Mouse (Mus musculus) lung, embryonic 15.5 days (tissue): Measurements from ENCODE around the gene Il1r1. TPM values are rescaled to one million over a fixed set of nuclear protein-coding genes. Genes with fewer than 3 reads are reported as not detected.

ENCODE experiments used
- ATAC-seq: fragments of 200-750 bp; cut with Nextera tagmentation; 2 replicates; pipeline ENCODE4 v1.8.0; 2017; ENCODE audit warnings: moderate number of reproducible peaks, borderline replicate concordance; ENCODE audit not compliant: low FRiP score, low TSS enrichment; ENCODE audit errors: extremely low read depth
- H3K27ac ChIP-seq: fragments of 300-500 bp; sonication (generic); 2 replicates; pipeline ENCODE4 v1.5.1; 2015; ENCODE audit warnings: moderate library complexity, mild to moderate bottlenecking, inconsistent platforms
- H3K27me3 ChIP-seq: fragments of 300-500 bp; sonication (generic); 2 replicates; pipeline ENCODE4 v1.6.1; 2015; ENCODE audit warnings: inconsistent platforms
- H3K36me3 ChIP-seq: fragments of 300-500 bp; sonication (generic); 2 replicates; pipeline ENCODE4 v1.6.1; 2015; ENCODE audit warnings: inconsistent platforms
- H3K4me1 ChIP-seq: fragments of 300-500 bp; sonication (generic); 2 replicates; pipeline ENCODE4 v1.6.1; 2015; ENCODE audit warnings: inconsistent platforms
- H3K4me2 ChIP-seq: fragments of 300-500 bp; sonication (generic); 2 replicates; pipeline ENCODE4 v1.6.1; 2015; ENCODE audit warnings: inconsistent platforms, mild to moderate bottlenecking, moderate library complexity
- H3K4me3 ChIP-seq: fragments of 300-500 bp; sonication (generic); 2 replicates; pipeline ENCODE4 v1.5.1; 2015; ENCODE audit warnings: mild to moderate bottlenecking, inconsistent platforms
- H3K9ac ChIP-seq: fragments of 300-500 bp; sonication (generic); 2 replicates; pipeline ENCODE4 v1.6.1; 2015; ENCODE audit warnings: inconsistent platforms
- H3K9me3 ChIP-seq: fragments of 300-500 bp; sonication (generic); 2 replicates; pipeline ENCODE4 v1.6.1; 2016; ENCODE audit warnings: inconsistent platforms
- WGBS: fragments of 180-500 bp; shearing (Covaris S2); methylation state at CpG from one replicate; pipeline ENCODE4 v1.1.7; 2015; 5-methylcytosine and 5-hydroxymethylcytosine counted together
- polyA plus RNA-seq: library from polyadenylated mRNA; unstranded; fragments of >200 nt; fragmentation: Nextera tagmentation; extraction: Ambion mirVana; gene quantifications from 2 replicates; pipeline ENCODE4 v1.2.1, GENCODE M21; 2015

Il1r1 gene
- 9.7 and 10.9 TPM in 2 replicates for polyA plus RNA-seq

DNA sequence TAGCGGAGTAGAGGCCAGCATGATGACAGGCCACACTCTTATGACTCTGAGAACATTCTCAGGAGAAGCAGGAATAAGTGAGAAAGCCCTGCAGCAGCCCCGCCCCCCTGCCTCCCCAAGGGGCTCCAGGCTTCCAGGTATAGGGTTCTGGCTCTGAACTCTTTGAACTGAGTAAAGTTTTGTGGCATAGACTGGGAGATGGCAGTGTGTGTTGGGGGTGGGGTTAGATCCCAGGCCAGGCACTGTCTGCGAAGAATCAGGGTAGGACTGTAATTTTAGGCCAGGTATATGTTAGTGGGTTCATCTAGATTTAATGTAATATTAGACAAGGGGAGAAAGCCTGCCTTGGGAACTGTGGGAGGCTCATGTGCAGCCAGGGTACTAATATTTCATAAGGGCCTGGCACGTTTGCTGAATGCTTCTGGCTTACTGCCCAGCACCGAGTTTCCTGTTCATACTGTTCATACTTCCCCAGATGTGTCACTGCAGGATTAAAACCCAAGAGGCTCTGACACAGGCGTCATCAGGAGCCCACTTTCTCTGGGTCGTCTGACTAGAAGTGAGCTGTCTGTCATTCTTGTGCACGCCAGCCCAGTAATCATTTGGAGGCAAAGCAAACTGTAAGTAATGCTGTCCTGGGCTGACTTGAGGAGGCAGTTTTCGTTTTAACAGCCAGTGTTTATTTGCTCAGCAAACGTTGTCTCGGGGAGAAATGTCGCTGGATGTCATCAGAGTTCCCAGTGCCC lies at the start of gene Il1r1:
TSS of gene Il1r1 (plus strand) at position 542 of the 746 bp plus-strand sequence.
- WGBS = 16% methylated on average over 12 of the region's 12 CpGs

GRCm38 (mm10) chr1:40175123-40175522 lies 49.8 kb upstream of the Il1r1 start:
- H3K27me3 ChIP-seq = no peaks in the 10 kb centered on the region
- H3K4me2 ChIP-seq = no peak overlapping the region
- no peak overlapping the region for H3K9ac ChIP-seq
- H3K27ac ChIP-seq = no peak overlapping the region
- H3K4me3 ChIP-seq = no peak overlapping the region
- H3K36me3 ChIP-seq = no peaks in the 10 kb centered on the region
- ATAC-seq = no peak
- H3K9me3 ChIP-seq = no peaks in the 10 kb centered on the region
- WGBS = 72% methylated on average over 5 of the region's 5 CpGs
- H3K4me1 ChIP-seq = peaks cover 11% of the 10 kb centered on the region; the same call in 1 of the 2 replicates

More for the DNA sequence above, at the start of gene Il1r1:
- peak within 1 kb of the TSS; percentile 52 for H3K4me2 ChIP-seq
- peak within 1 kb of the TSS; percentile 29 for H3K4me3 ChIP-seq
- H3K27ac ChIP-seq = peak within 1 kb of the TSS; percentile 71
- H3K9ac ChIP-seq = peak within 1 kb of the TSS; percentile 25; the same call in 1 of the 2 replicates
- H3K4me1 ChIP-seq = peaks cover 36% of the 10 kb centered on the region
- no peaks in the 10 kb centered on the region for H3K36me3 ChIP-seq
- no peaks in the 10 kb centered on the region for H3K27me3 ChIP-seq
- H3K9me3 ChIP-seq = no peaks in the 10 kb centered on the region
- ATAC-seq = peak; percentile 90

GRCm38 (mm10) chr1:40175797-40176196 lies 49.1 kb upstream of the Il1r1 start:
- no peaks in the 10 kb centered on the region for H3K27me3 ChIP-seq
- H3K36me3 ChIP-seq = no peaks in the 10 kb centered on the region
- H3K9me3 ChIP-seq = no peaks in the 10 kb centered on the region
- H3K4me1 ChIP-seq = peaks cover 13% of the 10 kb centered on the region
- WGBS = 77% methylated on average over 1 of the region's 1 CpGs
- no peak for ATAC-seq
- no peak overlapping the region for H3K4me3 ChIP-seq
- no peak overlapping the region for H3K27ac ChIP-seq
- H3K9ac ChIP-seq = no peak overlapping the region
- H3K4me2 ChIP-seq = no peak overlapping the region

DNA sequence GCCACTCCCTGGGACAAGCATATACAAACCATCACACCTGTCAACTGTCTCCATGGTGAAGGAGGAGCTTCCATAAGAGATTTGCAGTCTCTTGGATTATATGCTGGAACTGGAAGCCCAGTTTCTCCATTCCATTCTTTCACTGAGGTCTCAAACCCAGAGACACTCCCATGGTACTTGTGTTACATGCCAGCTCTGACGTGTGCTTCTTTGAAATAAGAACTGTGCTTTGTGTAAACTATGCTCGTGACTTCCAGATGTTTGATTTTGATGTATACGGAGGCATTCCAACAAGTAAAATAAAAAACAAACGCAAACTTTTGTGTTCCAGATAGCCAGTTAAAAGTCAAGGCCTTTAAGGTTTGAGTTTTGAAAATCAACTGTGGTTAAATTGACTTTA lies 45.8 kb upstream of the Il1r1 start:
- 21% methylated on average over 4 of the region's 4 CpGs for WGBS
- no peak for ATAC-seq
- Histone ChIP-seq H3K27me3 (no peaks in the 10 kb centered on the region), H3K9me3 (no peaks in the 10 kb centered on the region), H3K9ac (no peak overlapping the region), H3K27ac (no peak overlapping the region), H3K36me3 (no peaks in the 10 kb centered on the region), H3K4me2 (no peak overlapping the region), H3K4me1 (peaks cover 11% of the 10 kb centered on the region), H3K4me3 (no peak overlapping the region)

GRCm38 (mm10) chr1:40179493-40179892 lies 45.4 kb upstream of the Il1r1 start:
- no peak for ATAC-seq
- H3K27ac ChIP-seq = no peak overlapping the region
- H3K27me3 ChIP-seq = no peaks in the 10 kb centered on the region
- no peaks in the 10 kb centered on the region for H3K9me3 ChIP-seq
- H3K4me3 ChIP-seq = no peak overlapping the region
- peaks cover 11% of the 10 kb centered on the region for H3K4me1 ChIP-seq
- H3K9ac ChIP-seq = no peak overlapping the region
- no peak overlapping the region for H3K4me2 ChIP-seq
- WGBS = 52% methylated on average over 1 of the region's 1 CpGs
- H3K36me3 ChIP-seq = no peaks in the 10 kb centered on the region

- H3K9me3 ChIP-seq = no peaks in the 10 kb centered on the region
- peaks cover 11% of the 10 kb centered on the region for H3K4me1 ChIP-seq
- H3K9ac ChIP-seq = no peak overlapping the region
- WGBS = 63% methylated on average over 2 of the region's 2 CpGs
- no peak overlapping the region for H3K27ac ChIP-seq
- no peak overlapping the region for H3K4me3 ChIP-seq
- ATAC-seq = peak; percentile 55; the same call in 1 of the 2 replicates
- no peaks in the 10 kb centered on the region for H3K27me3 ChIP-seq
- H3K4me2 ChIP-seq = no peak overlapping the region
- no peaks in the 10 kb centered on the region for H3K36me3 ChIP-seq
These were observed 44.0 kb upstream of the Il1r1 start for GRCm38 (mm10) chr1:40180861-40181260.

DNA sequence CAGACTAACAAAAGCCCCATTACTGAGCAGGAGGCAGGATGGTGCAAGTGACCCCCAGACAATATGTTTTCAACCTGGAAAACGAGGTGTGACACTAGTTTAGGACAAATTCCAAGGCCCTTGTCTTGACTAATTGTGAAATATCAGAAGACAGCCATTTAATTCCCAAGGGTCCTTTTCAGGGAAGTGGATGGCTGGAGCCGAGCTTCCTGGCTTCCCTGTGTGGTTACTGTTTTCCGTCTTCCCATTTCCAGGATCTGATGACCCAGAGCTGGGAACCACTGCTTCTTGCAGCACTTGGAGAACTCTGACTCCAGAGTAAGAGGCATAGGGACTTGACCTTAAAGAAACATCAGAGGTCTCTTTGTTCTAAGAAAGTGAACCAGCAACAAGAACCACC lies 43.2 kb upstream of the Il1r1 start:
- H3K27ac ChIP-seq = no peak overlapping the region
- 49% methylated on average over 3 of the region's 3 CpGs for WGBS
- no peak for ATAC-seq

GRCm38 (mm10) chr1:40183410-40183809 lies 41.5 kb upstream of the Il1r1 start:
- no peak for ATAC-seq
- no peaks in the 10 kb centered on the region for H3K9me3 ChIP-seq
- peaks cover 21% of the 10 kb centered on the region for H3K4me1 ChIP-seq
- H3K36me3 ChIP-seq = no peaks in the 10 kb centered on the region
- H3K27ac ChIP-seq = no peak overlapping the region
- no peak overlapping the region for H3K4me2 ChIP-seq
- no peak overlapping the region for H3K4me3 ChIP-seq
- H3K9ac ChIP-seq = no peak overlapping the region
- H3K27me3 ChIP-seq = no peaks in the 10 kb centered on the region

More for the DNA sequence above, 43.2 kb upstream of the Il1r1 start:
- Histone ChIP-seq H3K9ac (no peak overlapping the region), H3K9me3 (no peaks in the 10 kb centered on the region), H3K27me3 (no peaks in the 10 kb centered on the region), H3K36me3 (no peaks in the 10 kb centered on the region), H3K4me2 (no peak overlapping the region), H3K4me1 (peaks cover 11% of the 10 kb centered on the region), H3K4me3 (no peak overlapping the region)

DNA sequence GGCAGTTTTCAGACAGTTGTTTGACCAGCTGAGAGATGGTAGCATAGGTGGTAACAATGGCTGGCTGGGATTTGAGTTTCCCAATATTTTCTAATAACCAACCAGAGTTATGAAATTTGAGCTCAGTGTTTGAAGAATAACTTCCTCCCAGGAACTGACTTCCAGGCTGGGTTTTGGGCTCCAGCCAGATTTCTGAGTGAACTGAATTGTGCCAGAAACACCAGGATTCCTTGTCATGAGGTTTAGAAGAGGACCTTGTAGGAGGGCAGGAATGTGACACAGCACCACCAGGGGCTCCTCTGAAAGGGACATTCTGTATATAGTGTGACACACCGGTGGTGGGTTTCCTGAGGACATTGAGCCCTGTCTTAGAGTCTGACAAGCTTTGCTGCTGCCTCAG lies 36.9 kb upstream of the Il1r1 start:
- Histone ChIP-seq H3K4me2 (no peak overlapping the region), H3K36me3 (no peaks in the 10 kb centered on the region), H3K27me3 (no peaks in the 10 kb centered on the region), H3K4me3 (no peak overlapping the region), H3K27ac (peak overlapping the region; percentile 35), H3K4me1 (peaks cover 20% of the 10 kb centered on the region), H3K9me3 (no peaks in the 10 kb centered on the region), H3K9ac (no peak overlapping the region)
- 29% methylated on average over 1 of the region's 1 CpGs for WGBS
- peak; percentile 75 for ATAC-seq

- WGBS = 59% methylated on average over 5 of the region's 5 CpGs
- no peak overlapping the region for H3K4me2 ChIP-seq
- no peak for ATAC-seq
These were observed 34.9 kb upstream of the Il1r1 start for GRCm38 (mm10) chr1:40190025-40190424.

DNA sequence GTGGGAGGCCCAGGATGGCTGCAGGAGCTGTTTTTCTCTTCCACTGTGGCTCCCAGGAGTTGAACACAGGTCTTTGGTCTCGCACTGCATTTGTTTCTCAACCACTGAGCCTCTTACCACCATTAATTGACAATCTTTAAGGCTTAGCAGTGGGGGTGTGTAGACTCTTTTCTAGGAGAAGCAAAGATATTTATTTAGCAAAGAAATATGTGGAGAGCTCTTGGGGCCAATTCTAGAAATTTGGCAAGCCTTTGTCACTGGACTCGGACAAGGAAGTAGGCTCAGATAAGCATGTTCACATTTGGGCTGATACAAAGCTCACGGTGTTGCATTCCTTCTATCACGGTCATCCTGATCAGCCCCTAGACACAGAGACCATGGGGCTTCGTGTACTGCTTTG lies 34.0 kb upstream of the Il1r1 start:
- H3K27me3 ChIP-seq = no peaks in the 10 kb centered on the region
- H3K4me2 ChIP-seq = no peak overlapping the region
- 43% methylated on average over 5 of the region's 5 CpGs for WGBS
- ATAC-seq = no peak
- no peaks in the 10 kb centered on the region for H3K9me3 ChIP-seq
- peaks cover 20% of the 10 kb centered on the region for H3K4me1 ChIP-seq
- no peaks in the 10 kb centered on the region for H3K36me3 ChIP-seq
- no peak overlapping the region for H3K4me3 ChIP-seq
- peak overlapping the region; percentile 62 for H3K27ac ChIP-seq
- no peak overlapping the region for H3K9ac ChIP-seq

More at GRCm38 (mm10) chr1:40190025-40190424, 34.9 kb upstream of the Il1r1 start:
- Histone ChIP-seq H3K27ac (0 out of 2 replicates have a peak overlapping the region, but pooled peaks have one; percentile 62), H3K4me3 (no peak overlapping the region), H3K36me3 (no peaks in the 10 kb centered on the region), H3K27me3 (no peaks in the 10 kb centered on the region), H3K4me1 (peaks cover 20% of the 10 kb centered on the region), H3K9ac (no peak overlapping the region), H3K9me3 (no peaks in the 10 kb centered on the region)

GRCm38 (mm10) chr1:40194279-40194678 lies 30.6 kb upstream of the Il1r1 start:
- Histone ChIP-seq H3K4me2 (no peak overlapping the region), H3K4me1 (0 out of 2 replicates have a peak, but pooled peaks cover 10% of the 10 kb centered on the region), H3K9ac (no peak overlapping the region), H3K27me3 (no peaks in the 10 kb centered on the region), H3K9me3 (no peaks in the 10 kb centered on the region), H3K4me3 (no peak overlapping the region), H3K27ac (no peak overlapping the region), H3K36me3 (no peaks in the 10 kb centered on the region)
- 69% methylated on average over 2 of the region's 2 CpGs for WGBS
- ATAC-seq = no peak
